Mouse (Mus musculus): ENCODE measurements around the gene Rpl27.
"Not testable (repeated sequence)": the region's sequence is repeated elsewhere in the genome, so short reads cannot be mapped to it uniquely, and the experiment has no call there.

The Rpl27 gene

GRCm38 (mm10) chr11:101468263-101468688 lies 26.2 kb downstream of the Rpl27 start:
- no peak for DNase-seq (ENCODE audit: low read depth)

- no peak for DNase-seq (ENCODE audit: low read depth)
Measured at GRCm38 (mm10) chr11:101468731-101469130, 26.6 kb downstream of the Rpl27 start.

GRCm38 (mm10) chr11:101469155-101469554 lies 27.1 kb downstream of the Rpl27 start:
- no peak for DNase-seq (ENCODE audit: low read depth)

- DNase-seq (ENCODE audit: low read depth), result no peak
Measured at GRCm38 (mm10) chr11:101470206-101470605, 28.1 kb downstream of the Rpl27 start.

- DNase-seq (ENCODE audit: low read depth), result no peak
Measured at GRCm38 (mm10) chr11:101471926-101472325, 29.8 kb downstream of the Rpl27 start.

GRCm38 (mm10) chr11:101472336-101472735 lies 30.2 kb downstream of the Rpl27 start:
- DNase-seq (ENCODE audit: low read depth), result no peak

- not testable (repeated sequence) for DNase-seq (ENCODE audit: low read depth)
Measured at GRCm38 (mm10) chr11:101473686-101474085, 31.6 kb downstream of the Rpl27 start.

- no peak for DNase-seq (ENCODE audit: low read depth)
Measured at GRCm38 (mm10) chr11:101474298-101474697, 32.2 kb downstream of the Rpl27 start.

GRCm38 (mm10) chr11:101476361-101476760 lies 34.3 kb downstream of the Rpl27 start:
- not testable (repeated sequence) for DNase-seq (ENCODE audit: low read depth)

GRCm38 (mm10) chr11:101477194-101477551 lies 35.1 kb downstream of the Rpl27 start:
- no peak for DNase-seq (ENCODE audit: low read depth)

- no peak for DNase-seq (ENCODE audit: low read depth)
Measured at GRCm38 (mm10) chr11:101477552-101478211, 35.6 kb downstream of the Rpl27 start.

GRCm38 (mm10) chr11:101479171-101479635 lies 37.1 kb downstream of the Rpl27 start:
- DNase-seq (ENCODE audit: low read depth), result no peak

- no peak for DNase-seq (ENCODE audit: low read depth)
Measured at GRCm38 (mm10) chr11:101480912-101481311, 38.8 kb downstream of the Rpl27 start.

- no peak for DNase-seq (ENCODE audit: low read depth)
Measured at GRCm38 (mm10) chr11:101483804-101484203, 41.7 kb downstream of the Rpl27 start.

GRCm38 (mm10) chr11:101484245-101484644 lies 42.1 kb downstream of the Rpl27 start:
- no peak for DNase-seq (ENCODE audit: low read depth)

GRCm38 (mm10) chr11:101484814-101485213 lies 42.7 kb downstream of the Rpl27 start:
- DNase-seq (ENCODE audit: low read depth), result no peak

GRCm38 (mm10) chr11:101485509-101486028 lies 43.5 kb downstream of the Rpl27 start:
- DNase-seq (ENCODE audit: low read depth), result peak; percentile 38

GRCm38 (mm10) chr11:101486126-101486525 lies 44.0 kb downstream of the Rpl27 start:
- no peak for DNase-seq (ENCODE audit: low read depth)
